Mouse (Mus musculus) liver, embryonic 11.5 days (tissue): Measurements from ENCODE around the gene Calu. TPM values are rescaled to one million over a fixed set of nuclear protein-coding genes. Genes with fewer than 3 reads are reported as not detected.
A peak's percentile ranks its signal among the peaks of the same experiment; 100 is the strongest.
"Not testable (repeated sequence)": the region's sequence is repeated elsewhere in the genome, so short reads cannot be mapped to it uniquely, and the experiment has no call there.

Experiments
- ATAC-seq: fragments of 200-750 bp; cut with Nextera tagmentation; replicated peaks from 2 replicates; pipeline ENCODE4 v1.8.0; 2017; ENCODE audit warnings: moderate number of reproducible peaks, mild to moderate bottlenecking, moderate TSS enrichment, moderate library complexity; ENCODE audit not compliant: low FRiP score
- DNase-seq: peaks from one replicate; pipeline ENCODE4 v3.0.0-alpha.2; 2017; ENCODE audit warnings: low spot score
- H3K27ac ChIP-seq: fragments of 300-500 bp; sonication (generic); 2 replicates; pipeline ENCODE4 v1.5.1; 2014; ENCODE audit warnings: mild to moderate bottlenecking, low read depth, low read length, control low read depth
- H3K27me3 ChIP-seq: fragments of 300-500 bp; sonication (generic); replicated peaks from 2 replicates; pipeline ENCODE4 v1.6.1; 2014; ENCODE audit warnings: low read length, mixed read lengths; ENCODE audit not compliant: control insufficient read depth, insufficient read depth
- H3K36me3 ChIP-seq: fragments of 300-500 bp; sonication (generic); 2 replicates; pipeline ENCODE4 v1.6.1; 2014; ENCODE audit warnings: mild to moderate bottlenecking, low read length, moderate library complexity, mixed read lengths; ENCODE audit not compliant: control insufficient read depth, insufficient read depth
- H3K4me1 ChIP-seq: fragments of 300-500 bp; sonication (generic); replicated peaks from 2 replicates; pipeline ENCODE4 v1.6.1; 2014; ENCODE audit warnings: low read length, mixed read lengths; ENCODE audit not compliant: control insufficient read depth, insufficient read depth
- H3K4me2 ChIP-seq: fragments of 300-500 bp; sonication (generic); 2 replicates; pipeline ENCODE4 v1.6.1; 2014; ENCODE audit warnings: mild to moderate bottlenecking, control low read depth, moderate library complexity
- H3K4me3 ChIP-seq: fragments of 300-500 bp; sonication (generic); 2 replicates; pipeline ENCODE4 v1.5.1; 2014; ENCODE audit warnings: low read depth, low read length, control low read depth
- H3K9ac ChIP-seq: fragments of 300-500 bp; sonication (generic); 2 replicates; pipeline ENCODE4 v1.6.1; 2014; ENCODE audit warnings: low read depth, low read length, control low read depth
- H3K9me3 ChIP-seq: fragments of 300-500 bp; sonication (generic); 2 replicates; pipeline ENCODE4 v1.6.1; 2016; ENCODE audit warnings: low read length, inconsistent platforms, mixed read lengths; ENCODE audit not compliant: control insufficient read depth
- WGBS: fragments of 180-500 bp; shearing (Covaris S2); extraction: QIAGEN DNeasy Blood & Tissue Kit; methylation state at CpG from one replicate; pipeline ENCODE4 v1.1.7; 2014; 5-methylcytosine and 5-hydroxymethylcytosine counted together
- polyA plus RNA-seq: library from polyadenylated mRNA; unstranded; fragments of >200 nt; fragmentation: Nextera tagmentation; extraction: Ambion mirVana; gene quantifications from 2 replicates; pipeline ENCODE4 v1.2.1, GENCODE M21; 2014

Calu gene
- polyA plus RNA-seq, 1 experiment from 2014 or later: 197 TPM

DNA sequence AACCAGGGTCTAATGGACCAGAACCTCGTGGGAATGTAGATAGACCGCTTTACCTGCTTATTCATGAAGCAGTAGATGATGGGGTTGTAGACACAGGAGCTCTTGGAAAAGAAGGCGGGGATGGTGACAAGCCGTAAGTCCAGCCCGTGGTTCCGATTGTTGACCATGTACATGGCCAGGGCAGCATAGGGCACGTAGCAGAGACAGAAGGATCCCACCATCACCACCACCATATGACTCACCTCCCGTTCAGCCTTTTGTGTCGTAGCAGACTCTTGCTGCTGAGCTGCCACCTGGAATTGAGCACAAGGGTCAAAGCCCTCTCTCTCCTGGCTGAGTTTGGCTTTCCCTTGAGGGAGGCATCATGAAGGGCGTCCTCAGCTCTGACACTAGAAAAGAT, 30.8 kb downstream of the Calu start:
- Histone ChIP-seq H3K4me2 (no peak overlapping the region), H3K4me3 (no peak overlapping the region), H3K9ac (no peak overlapping the region), H3K4me1 (no peaks in the 10 kb centered on the region; the same call in 1 of the 2 replicates), H3K9me3 (no peaks in the 10 kb centered on the region), H3K27me3 (no peaks in the 10 kb centered on the region), H3K36me3 (peaks cover 18% of the 10 kb centered on the region; the same call in 1 of the 2 replicates), H3K27ac (no peak overlapping the region)
- WGBS: 89% methylated on average over 10 of the region's 10 CpGs
- DNase-seq (no peak), ATAC-seq (no peak)

DNA sequence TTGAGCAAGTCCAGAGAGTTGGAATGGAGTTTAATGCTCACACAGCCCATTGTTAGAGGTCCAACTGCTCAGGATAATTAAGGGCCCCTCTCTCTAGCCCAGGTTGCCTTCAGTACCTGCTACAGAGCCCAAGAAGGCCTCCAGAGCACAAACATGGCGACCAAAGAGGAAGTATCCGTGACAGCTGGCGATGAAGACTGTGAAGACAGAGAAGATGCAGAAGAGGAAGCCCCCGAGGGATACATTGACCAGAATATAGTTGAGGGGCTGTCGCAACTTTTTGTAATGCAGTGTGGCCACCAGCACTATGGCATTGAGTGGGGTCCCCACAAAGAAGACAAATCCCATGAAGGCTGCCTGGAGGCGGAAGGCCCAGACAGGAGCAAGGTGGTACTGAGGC, 32.1 kb downstream of the Calu start:
- Histone ChIP-seq H3K4me3 (no peak overlapping the region), H3K4me1 (no peaks in the 10 kb centered on the region; the same call in 1 of the 2 replicates), H3K9me3 (no peaks in the 10 kb centered on the region), H3K36me3 (peaks cover 8% of the 10 kb centered on the region; the same call in 1 of the 2 replicates), H3K4me2 (no peak overlapping the region), H3K27me3 (no peaks in the 10 kb centered on the region), H3K27ac (no peak overlapping the region), H3K9ac (no peak overlapping the region)
- ATAC-seq: no peak
- no peak for DNase-seq
- WGBS: 69% methylated on average over 6 of the region's 6 CpGs

DNA sequence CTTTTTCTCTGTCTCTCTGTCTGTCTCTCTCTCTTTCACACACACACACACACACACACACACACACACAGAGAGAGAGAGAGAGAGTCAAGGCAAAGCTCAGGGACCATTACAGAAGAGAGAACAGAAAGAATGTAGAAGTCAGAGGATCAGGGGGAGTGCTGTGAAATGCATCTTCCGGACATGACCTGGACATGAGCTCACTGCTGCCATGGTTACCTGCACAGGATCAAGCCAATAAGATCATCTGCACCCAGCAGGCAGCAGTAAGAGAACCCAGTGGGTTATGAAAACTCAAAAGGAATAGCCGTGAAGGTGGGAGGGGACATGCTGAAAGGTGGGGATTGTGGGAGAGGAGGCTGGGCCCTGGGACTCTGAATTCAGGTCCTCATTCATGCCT, 34.6 kb downstream of the Calu start:
- WGBS: 65% methylated on average over 2 of the region's 2 CpGs
- H3K4me1 ChIP-seq: peaks cover under 1% of the 10 kb centered on the region
- H3K27ac ChIP-seq: no peak overlapping the region
- ATAC-seq (no peak), DNase-seq (no peak)
- H3K36me3 ChIP-seq: no peaks in the 10 kb centered on the region; the same call in 1 of the 2 replicates
- H3K4me3 ChIP-seq: no peak overlapping the region
- H3K4me2 ChIP-seq: no peak overlapping the region
- no peak overlapping the region for H3K9ac ChIP-seq
- 0 out of 2 replicates have a peak, but pooled peaks cover under 1% of the 10 kb centered on the region for H3K27me3 ChIP-seq
- H3K9me3 ChIP-seq: no peaks in the 10 kb centered on the region

DNA sequence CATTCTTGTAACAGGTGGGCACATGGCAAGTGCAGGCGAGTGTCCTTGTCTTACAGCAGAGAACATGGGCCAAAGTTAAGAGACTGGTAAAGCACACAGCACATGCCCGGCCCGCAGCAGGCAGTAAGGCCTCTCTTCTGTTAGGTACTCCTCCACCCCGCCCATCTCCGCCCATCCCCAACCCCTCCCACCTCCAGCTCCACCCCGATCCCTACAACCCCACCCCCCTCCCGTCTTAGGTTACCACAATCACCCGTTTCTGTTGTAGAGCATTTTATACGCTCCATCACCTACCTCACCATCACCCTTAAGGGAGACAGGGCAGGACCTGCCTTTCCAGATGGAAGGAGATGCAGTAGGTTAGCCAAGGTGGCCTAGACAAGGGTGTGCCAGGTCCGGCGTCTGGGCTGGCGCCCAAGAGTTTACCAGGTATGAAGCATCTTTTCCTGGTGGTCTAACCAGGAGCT, 40.2 kb downstream of the Calu start, which contains the start of gene Opn1sw:
TSS of gene Opn1sw (minus strand) at position 417 of the 467 bp plus-strand sequence.
- H3K4me2 ChIP-seq: peak within 1 kb of the TSS; percentile 76
- 4% methylated on average over 12 of the region's 12 CpGs for WGBS
- peaks cover 17% of the 10 kb centered on the region for H3K27me3 ChIP-seq
- peaks cover 8% of the 10 kb centered on the region for H3K4me1 ChIP-seq
- DNase-seq (peak; percentile 58), ATAC-seq (peak; percentile 87)
- no peaks in the 10 kb centered on the region for H3K9me3 ChIP-seq
- no peaks in the 10 kb centered on the region for H3K36me3 ChIP-seq
- H3K27ac ChIP-seq: no peak within 1 kb of the TSS
- peak within 1 kb of the TSS; percentile 52 for H3K4me3 ChIP-seq
- H3K9ac ChIP-seq: no peak within 1 kb of the TSS; the same call in 1 of the 2 replicates

DNA sequence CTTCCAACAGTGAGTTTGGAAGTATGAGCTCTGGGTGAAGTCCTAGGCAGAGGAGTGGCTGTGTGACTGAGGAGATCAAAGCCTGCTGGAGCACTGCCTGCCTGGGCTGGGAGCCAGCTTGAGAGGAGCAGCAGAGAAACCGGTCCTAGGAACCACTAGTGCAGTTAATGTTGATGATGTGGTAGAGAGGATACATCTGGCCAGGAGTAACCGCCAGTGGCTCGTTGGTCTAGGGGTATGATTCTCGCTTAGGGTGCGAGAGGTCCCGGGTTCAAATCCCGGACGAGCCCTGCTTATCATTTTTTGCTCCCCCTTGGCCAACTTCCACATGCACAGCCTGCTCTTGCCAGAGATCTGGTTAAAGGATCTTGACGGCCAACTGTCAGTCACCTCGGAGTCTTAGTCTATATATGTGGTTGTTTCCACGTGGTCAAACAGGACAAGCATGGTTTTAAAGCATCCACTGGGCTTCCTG, 40.8 kb downstream of the Calu start:
- H3K9ac ChIP-seq: no peak overlapping the region
- ATAC-seq: peak; percentile 72
- peak overlapping the region; percentile 76 for H3K4me2 ChIP-seq
- H3K4me1 ChIP-seq: peaks cover 8% of the 10 kb centered on the region
- no peak overlapping the region for H3K27ac ChIP-seq
- no peaks in the 10 kb centered on the region for H3K36me3 ChIP-seq
- H3K27me3 ChIP-seq: peaks cover 21% of the 10 kb centered on the region
- WGBS: 10% methylated on average over 11 of the region's 11 CpGs
- peak; percentile 74 for DNase-seq
- peak overlapping the region; percentile 52 for H3K4me3 ChIP-seq
- no peaks in the 10 kb centered on the region for H3K9me3 ChIP-seq

DNA sequence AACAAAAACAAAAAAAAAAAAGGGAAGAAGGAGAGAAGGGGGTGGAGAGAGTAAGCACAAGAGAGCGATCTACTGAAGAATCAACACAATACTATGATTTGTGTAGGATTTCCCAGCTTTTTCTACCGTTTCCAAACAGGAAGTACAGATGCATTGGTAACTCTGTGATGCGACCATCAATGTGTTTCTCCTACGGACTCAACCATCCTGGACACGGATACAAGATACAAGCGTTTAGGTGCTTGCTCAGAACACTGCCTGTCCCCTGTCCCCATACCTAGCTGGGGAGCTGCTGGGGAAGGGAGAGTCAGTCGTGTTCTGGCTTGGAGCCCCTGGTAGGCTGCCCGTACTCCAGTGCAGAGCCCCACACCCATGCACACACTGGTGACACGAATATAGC, 41.6 kb downstream of the Calu start:
- H3K4me3 ChIP-seq: no peak overlapping the region
- H3K36me3 ChIP-seq: no peaks in the 10 kb centered on the region
- H3K9ac ChIP-seq: 0 out of 2 replicates have a peak overlapping the region, but pooled peaks have one; percentile 3
- no peak overlapping the region for H3K27ac ChIP-seq
- no peak overlapping the region; the same call in 1 of the 2 replicates for H3K4me2 ChIP-seq
- H3K9me3 ChIP-seq: no peaks in the 10 kb centered on the region
- ATAC-seq: no peak
- no peak for DNase-seq
- peaks cover 8% of the 10 kb centered on the region for H3K4me1 ChIP-seq
- WGBS: 45% methylated on average over 9 of the region's 9 CpGs
- H3K27me3 ChIP-seq: peaks cover 29% of the 10 kb centered on the region

DNA sequence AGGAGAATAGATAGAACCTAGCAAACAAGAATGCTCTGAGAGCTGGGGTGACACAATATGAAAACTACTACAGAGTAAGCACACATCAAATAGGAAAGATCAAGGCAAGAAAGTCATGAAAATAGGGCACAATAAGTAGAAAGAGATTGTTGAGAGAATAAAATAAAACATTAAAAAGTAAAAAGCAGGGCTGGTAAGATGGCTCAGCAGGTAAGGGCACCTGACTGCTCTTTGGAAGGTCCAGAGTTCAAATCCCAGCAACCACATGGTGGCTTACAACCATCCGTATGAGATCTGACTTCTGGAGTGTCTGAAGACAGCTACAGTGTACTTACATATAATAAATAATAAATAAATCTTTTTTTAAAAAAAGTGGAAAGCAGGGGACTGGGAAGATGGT, 42.6 kb downstream of the Calu start:
- not testable (repeated sequence) for H3K9ac ChIP-seq, H3K4me2 ChIP-seq, ATAC-seq, H3K4me3 ChIP-seq, H3K27ac ChIP-seq, H3K36me3 ChIP-seq, H3K9me3 ChIP-seq, H3K4me1 ChIP-seq, DNase-seq
- 79% methylated on average over 1 of the region's 1 CpGs for WGBS
- H3K27me3 ChIP-seq: peaks cover 40% of the 10 kb centered on the region

DNA sequence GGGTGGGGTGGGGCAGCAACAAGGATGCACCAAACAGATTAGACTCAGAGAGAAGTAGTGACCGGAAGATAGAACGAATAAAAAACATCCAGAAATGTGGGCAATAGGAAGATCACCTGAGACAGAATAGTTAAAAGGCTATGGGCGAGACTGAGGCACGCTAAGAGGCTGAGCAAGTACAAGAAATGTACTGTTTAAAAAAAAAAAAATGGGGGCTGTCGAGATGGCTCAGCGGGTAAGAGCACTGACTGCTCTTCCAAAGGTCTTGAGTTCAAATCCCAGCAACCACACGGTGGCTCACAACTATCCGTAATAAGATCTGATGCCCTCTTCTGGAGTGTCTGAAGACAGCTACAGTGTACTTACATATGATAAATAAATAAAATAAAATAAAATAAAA, 43.4 kb downstream of the Calu start:
- H3K9me3 ChIP-seq, ATAC-seq, H3K36me3 ChIP-seq, DNase-seq, H3K9ac ChIP-seq, H3K4me2 ChIP-seq, H3K4me3 ChIP-seq, H3K27ac ChIP-seq: not testable (repeated sequence)
- WGBS: 68% methylated on average over 8 of the region's 8 CpGs
- Histone ChIP-seq H3K27me3 (peaks cover 47% of the 10 kb centered on the region), H3K4me1 (peaks cover 12% of the 10 kb centered on the region)

DNA sequence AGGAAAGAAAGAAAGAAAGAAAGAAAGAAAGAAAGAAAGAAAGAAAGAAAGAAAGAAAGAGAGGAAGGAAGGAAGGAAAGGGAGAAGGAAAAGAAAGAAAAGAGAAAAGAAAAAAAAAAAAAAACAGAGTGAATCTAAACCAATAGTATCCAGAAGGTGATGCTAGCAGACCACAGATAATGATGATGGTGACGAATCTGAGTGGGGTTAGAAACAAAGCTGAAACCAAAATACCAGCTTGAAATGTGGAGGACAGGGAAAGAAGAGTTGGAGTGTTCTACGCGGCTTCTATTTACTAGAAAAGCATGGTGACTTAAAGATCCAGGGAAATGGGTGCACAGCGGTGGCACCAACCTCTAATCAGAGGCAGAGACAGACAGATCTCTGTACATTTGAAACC, 43.9 kb downstream of the Calu start:
- Histone ChIP-seq H3K9me3 (no peaks in the 10 kb centered on the region), H3K4me3 (no peak overlapping the region), H3K4me1 (peaks cover 12% of the 10 kb centered on the region), H3K4me2 (no peak overlapping the region), H3K27me3 (peaks cover 53% of the 10 kb centered on the region), H3K36me3 (no peaks in the 10 kb centered on the region), H3K27ac (no peak overlapping the region), H3K9ac (no peak overlapping the region)
- DNase-seq (no peak), ATAC-seq (no peak)
- 62% methylated on average over 4 of the region's 4 CpGs for WGBS
